Mouse (Mus musculus) layer of hippocampus, postnatal 10 days (tissue): ENCODE results near the gene Agl. TPM values are rescaled to one million over a fixed set of nuclear protein-coding genes. Genes with fewer than 3 reads are reported as not detected.
"Not testable (repeated sequence)": the region's sequence is repeated elsewhere in the genome, so short reads cannot be mapped to it uniquely, and the experiment has no call there.

Experiments
- DNase-seq, 2 experiments: peaks; one replicate each; pipeline ENCODE4 v3.0.0; 2021; ENCODE audit warnings: low spot score in 2 of 2
- total RNA-seq, 2 experiments: library from RNA; stranded (reverse); gene quantifications; 2 replicates each; pipeline ENCODE4 v1.2.3; 2021

The Agl gene
- total RNA-seq, 2 experiments from 2014 or later, result 28.6 to 31.0 TPM

GRCm38 (mm10) chr3:116751191-116751860 is 56.6 kb downstream of the Agl start:
- peak; percentile 16 to 56 for DNase-seq

GRCm38 (mm10) chr3:116748391-116749170 is 59.4 kb downstream of the Agl start:
- peak; percentile 51 to 57 for DNase-seq

GRCm38 (mm10) chr3:116747648-116748047 is 60.3 kb downstream of the Agl start:
- not testable (repeated sequence) for DNase-seq

GRCm38 (mm10) chr3:116740963-116741362 is 67.0 kb downstream of the Agl start:
- no peak for DNase-seq

GRCm38 (mm10) chr3:116740106-116740505 is 67.9 kb downstream of the Agl start:
- DNase-seq, result no peak

- DNase-seq, result no peak
Observed at GRCm38 (mm10) chr3:116737326-116737731, 70.6 kb downstream of the Agl start.

GRCm38 (mm10) chr3:116729483-116730174 is 78.3 kb downstream of the Agl start:
- no peak for DNase-seq

- DNase-seq, result no peak
Observed at GRCm38 (mm10) chr3:116726807-116727206, 81.2 kb downstream of the Agl start.

- DNase-seq, result no peak
Observed at GRCm38 (mm10) chr3:116723496-116724481, 84.2 kb downstream of the Agl start.

GRCm38 (mm10) chr3:116722980-116723379 is 85.0 kb downstream of the Agl start:
- DNase-seq, result no peak

GRCm38 (mm10) chr3:116718951-116719350 is 89.0 kb downstream of the Agl start:
- no peak for DNase-seq

GRCm38 (mm10) chr3:116713031-116713430 is 94.9 kb downstream of the Agl start:
- DNase-seq, result no peak

GRCm38 (mm10) chr3:116712436-116712881 is 95.5 kb downstream of the Agl start, which contains the start of gene Slc35a3:
Gene Slc35a3 (minus strand): TSS chr3:116712831.
- no peak for DNase-seq

- peak; percentile 85 to 91 for DNase-seq
Observed at GRCm38 (mm10) chr3:116711624-116712435, 96.1 kb downstream of the Agl start.

GRCm38 (mm10) chr3:116710941-116711340 is 97.0 kb downstream of the Agl start:
- no peak for DNase-seq

GRCm38 (mm10) chr3:116705637-116706204 is 102.2 kb downstream of the Agl start:
- no peak for DNase-seq

- DNase-seq, result no peak
Observed at GRCm38 (mm10) chr3:116703835-116704234, 104.1 kb downstream of the Agl start.

GRCm38 (mm10) chr3:116702647-116703272 is 105.2 kb downstream of the Agl start:
- no peak for DNase-seq

- no peak for DNase-seq
Observed at GRCm38 (mm10) chr3:116701601-116702000, 106.4 kb downstream of the Agl start.
